Mouse (Mus musculus) CD4-positive naive resting alpha-beta T cell, adult 76 days (primary cell): ENCODE results near the gene Gm17622. TPM values are rescaled to one million over a fixed set of nuclear protein-coding genes. Genes with fewer than 3 reads are reported as not detected.

Experiments
- total RNA-seq: library from RNA; stranded (reverse); gene quantifications from one replicate; pipeline ENCODE4 v1.2.4, GENCODE M21; 2023

Gm17622 gene
- total RNA-seq = not detected

DNA sequence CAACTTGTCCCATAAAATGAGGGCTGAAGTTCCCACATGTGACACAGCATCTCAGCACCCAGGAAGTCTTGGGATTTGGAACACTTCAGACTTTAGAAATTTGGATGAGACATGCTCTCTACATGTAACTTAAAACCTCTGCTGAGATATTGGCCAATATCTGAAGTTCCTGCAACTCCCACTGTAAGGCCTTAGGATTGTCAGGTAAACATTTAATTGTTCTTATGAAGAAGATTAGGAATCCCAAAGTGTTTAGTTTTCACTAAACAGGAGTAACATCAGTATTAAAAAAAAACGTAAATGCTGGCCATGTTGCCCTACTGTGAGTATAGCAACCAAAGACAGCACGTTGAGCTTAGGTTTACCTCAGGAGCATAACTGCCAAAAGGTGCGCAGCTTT, at the start of gene Gm17622:
Gene Gm17622, plus strand, starts transcription at position 301 of the 400 bp plus-strand sequence.

DNA sequence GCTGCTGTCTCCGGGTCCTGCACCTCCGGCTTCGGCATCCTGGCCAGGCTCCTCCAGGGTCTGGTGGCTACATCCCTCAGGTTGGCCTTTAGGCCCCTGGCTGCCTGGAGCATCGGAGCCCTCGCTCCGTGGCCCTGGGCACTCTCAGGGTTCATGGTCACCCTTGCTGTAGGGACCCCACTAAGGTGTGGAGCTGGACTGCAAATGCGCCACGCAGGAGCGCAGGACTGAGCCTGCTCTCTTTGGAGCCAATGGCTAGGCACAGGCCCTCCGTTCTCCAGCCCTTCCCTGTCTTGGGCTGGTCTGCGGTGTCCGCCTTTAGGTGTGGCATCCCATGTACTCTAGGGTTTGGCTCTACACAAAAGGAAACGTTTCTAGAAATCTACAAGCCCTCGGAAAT, 19.6 kb upstream of the Gm17622 start, which contains the start of gene Ankdd1b:
Gene Ankdd1b, minus strand, starts transcription at position 242 of the 400 bp plus-strand sequence.

Other genes starting within 250 kb of the Gm17622 start
- gene Poc5, start 102.4 kb upstream of the Gm17622 start, total RNA-seq = 34.3 TPM
- gene Ankdd1b, start 19.5 kb upstream of the Gm17622 start, total RNA-seq = not detected
- 6.6 TPM for gene Polk, start 51.8 kb downstream of the Gm17622 start, total RNA-seq
- gene Col4a3bp, start 51.9 kb downstream of the Gm17622 start, total RNA-seq = 70.4 TPM
- gene Hmgcr, start 180.2 kb downstream of the Gm17622 start, total RNA-seq = 105 TPM